In the genomic region with DNA sequence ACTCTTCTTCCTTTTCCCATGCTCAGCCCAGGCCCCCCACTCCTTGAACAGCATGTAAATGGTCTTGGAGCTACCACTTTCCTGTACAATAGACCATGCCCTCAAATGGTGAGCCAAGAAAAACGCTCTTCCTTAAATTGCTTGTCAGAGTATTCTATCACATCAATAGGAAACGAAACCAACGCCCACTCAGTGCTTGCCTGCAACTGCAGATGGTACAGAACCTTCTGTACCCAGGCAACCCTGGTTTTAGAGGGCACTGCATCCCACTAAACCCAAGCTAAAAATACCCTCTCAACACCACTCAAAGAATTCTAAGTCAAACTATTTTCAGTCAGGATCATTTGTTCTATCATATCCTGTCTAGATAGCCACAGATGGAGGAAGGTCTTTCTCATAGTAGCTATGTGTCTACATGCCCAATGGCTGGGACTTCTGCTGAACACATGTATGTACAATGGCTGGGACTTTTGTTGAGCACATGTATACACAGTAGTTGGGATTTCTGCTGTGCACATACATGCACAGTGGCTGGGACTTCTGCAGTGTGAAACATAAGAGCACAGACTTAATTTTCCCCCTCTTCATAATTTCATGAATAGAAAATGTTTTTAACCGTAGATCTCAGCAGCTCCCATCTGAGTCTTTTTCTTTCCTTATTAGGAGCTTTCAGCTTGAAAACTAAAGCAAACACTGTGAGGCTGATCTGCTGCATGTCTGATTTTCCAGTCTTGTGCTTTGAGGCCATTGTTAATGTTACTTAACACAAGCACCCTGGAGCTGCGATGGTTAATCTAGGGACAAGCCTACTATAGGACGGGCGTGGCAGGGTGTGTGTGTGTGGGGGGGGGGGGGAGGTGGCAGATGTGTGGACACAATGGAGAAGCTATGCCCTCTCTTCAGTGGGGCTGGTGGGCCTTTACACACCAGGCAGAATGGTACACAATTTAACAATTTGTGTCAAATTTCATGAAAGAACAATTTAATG, we compare ENCODE assay signal across 12 mouse cellular contexts. TPM values are rescaled to one million over a fixed set of nuclear protein-coding genes. Genes with fewer than 3 reads are reported as not detected.
A peak's percentile ranks its signal among the peaks of the same experiment; 100 is the strongest.
DNase-seq lines count a peak whose midpoint lies in the region; ATAC-seq and TF ChIP-seq lines count a peak whose summit lies in the region.
"Had no signal": no experiment of that assay in that cellular context is flagged by ENCODE, and none has a peak within 500 bp of the region (broad histone marks: within the 10 kb centered on the region; RNA-seq: fewer than 3 reads in every experiment).

No protein-coding gene starts in this region.

- 58% methylated on average over 7 of the region's 7 CpGs for WGBS in lung, postnatal 0 days
- WGBS in intestine, embryonic 16.5 days = 65% methylated on average over 7 of the region's 7 CpGs
- 72% methylated on average over 7 of the region's 7 CpGs for WGBS in forebrain, embryonic 12.5 days

- no peak for TF ChIP-seq EP300 in lung, postnatal 0 days (IDR thresholded peaks at IDR 0.05)
- TF ChIP-seq EP300 in CH12.LX (IDR thresholded peaks at IDR 0.05; ENCODE audit: low read length) = 0 out of 2 replicates have a peak, but pooled peaks have one; percentile 24

- H3K36me3 ChIP-seq in lung, postnatal 0 days (ENCODE audit: insufficient read depth, low read length) = no peaks in the 10 kb centered on the region
- H3K36me3 ChIP-seq in CH12.LX (replicated peaks in 1 of 2; ENCODE audit: control insufficient read depth in 1 of 2, insufficient read depth in 1 of 2, low read length in 1 of 2) = no peaks in the 10 kb centered on the region
- no peaks in the 10 kb centered on the region for H3K36me3 ChIP-seq in intestine, embryonic 16.5 days (ENCODE audit: control insufficient read depth, insufficient read depth, low read length)
- H3K36me3 ChIP-seq in forebrain, embryonic 12.5 days (replicated peaks) = no peaks in the 10 kb centered on the region
- H3K36me3 ChIP-seq: limb, embryonic 15.5 days had no signal

- H3K4me3 ChIP-seq in lung, postnatal 0 days (ENCODE audit: low read depth, low read length) = no peak overlapping the region
- no peak overlapping the region for H3K4me3 ChIP-seq in CH12.LX (replicated peaks in 1 of 3; ENCODE audit: low read depth in 2 of 3, low read length in 2 of 3, poor library complexity in 1 of 3)
- H3K4me3 ChIP-seq in intestine, embryonic 16.5 days (ENCODE audit: low read length) = no peak overlapping the region
- H3K4me3 ChIP-seq in forebrain, embryonic 12.5 days (replicated peaks) = no peak overlapping the region
- H3K4me3 ChIP-seq: embryonic facial prominence, embryonic 13.5 days; limb, embryonic 15.5 days had no signal

- dilution Hi-C loops in CH12.LX (cut with MboI; ENCODE audit: extremely low pct_ligation_motif_present, extremely low pct_unique_long_range_greater_than_20kb, low sequenced_read_pairs) = no loop called here

- no peak overlapping the region for H3K9ac ChIP-seq in lung, postnatal 0 days (replicated peaks; ENCODE audit: low read depth)
- no peak overlapping the region for H3K9ac ChIP-seq in CH12.LX (ENCODE audit: insufficient read depth, low read depth)
- H3K9ac ChIP-seq in intestine, embryonic 16.5 days (ENCODE audit: low read depth, low read length) = no peak overlapping the region
- no peak overlapping the region for H3K9ac ChIP-seq in forebrain, embryonic 12.5 days
- H3K9ac ChIP-seq: embryonic facial prominence, embryonic 13.5 days; hindbrain, embryonic 14.5 days; limb, embryonic 15.5 days had no signal

- no peak for TF ChIP-seq RAD21 in CH12.LX (IDR thresholded peaks at IDR 0.05; ENCODE audit: low read depth, low read length)

- H3K27me3 ChIP-seq in lung, postnatal 0 days (replicated peaks; ENCODE audit: insufficient read depth, low read length) = no peaks in the 10 kb centered on the region
- no peaks in the 10 kb centered on the region for H3K27me3 ChIP-seq in CH12.LX (replicated peaks)
- H3K27me3 ChIP-seq in intestine, embryonic 16.5 days (replicated peaks; ENCODE audit: control insufficient read depth, insufficient read depth, low read length) = no peaks in the 10 kb centered on the region
- 0 out of 2 replicates have a peak, but pooled peaks cover 2% of the 10 kb centered on the region for H3K27me3 ChIP-seq in forebrain, embryonic 12.5 days
- H3K27me3 ChIP-seq: embryonic facial prominence, embryonic 13.5 days; limb, embryonic 15.5 days had no signal

- no peaks in the 10 kb centered on the region for H3K79me2 ChIP-seq in CH12.LX (replicated peaks; ENCODE audit: control insufficient read depth, extremely low read depth, insufficient read depth, poor library complexity, severe bottlenecking)

- DNase-seq in gastrocnemius, postnatal 25 days = peak; percentile 24
- no peak for DNase-seq in gastrocnemius, adult 8-10 months (ENCODE audit: low spot score in 2 of 2)
- DNase-seq in lung, postnatal 14 days = peak; percentile 20
- DNase-seq in lung, postnatal 0 days (ENCODE audit: low spot score) = no peak
- DNase-seq in CH12.LX (ENCODE audit: extremely low read depth) = no peak
- no peak for DNase-seq in urinary bladder, postnatal 25 days (ENCODE audit: low spot score)
- DNase-seq: cerebellum, postnatal 10 days had no signal

- TF ChIP-seq CTCF in lung, postnatal 0 days (IDR thresholded peaks at IDR 0.05) = no peak
- no peak for TF ChIP-seq CTCF in CH12.LX (conservative IDR thresholded peaks at IDR 0.05 in 1 of 2, IDR thresholded peaks at IDR 0.05 in 1 of 2; ENCODE audit: low read depth in 2 of 2, low read length in 2 of 2)

- H3K9me3 ChIP-seq in lung, postnatal 0 days (ENCODE audit: low read length) = no peaks in the 10 kb centered on the region
- no peaks in the 10 kb centered on the region for H3K9me3 ChIP-seq in CH12.LX (replicated peaks; ENCODE audit: low read length)
- H3K9me3 ChIP-seq in intestine, embryonic 16.5 days (ENCODE audit: control insufficient read depth, low read length) = no peaks in the 10 kb centered on the region
- no peaks in the 10 kb centered on the region for H3K9me3 ChIP-seq in forebrain, embryonic 12.5 days
- H3K9me3 ChIP-seq: embryonic facial prominence, embryonic 13.5 days; limb, embryonic 15.5 days had no signal

- H3K4me1 ChIP-seq in lung, postnatal 0 days (ENCODE audit: insufficient read depth, low read depth, low read length) = no peaks in the 10 kb centered on the region
- peaks cover 5 to 39% of the 10 kb centered on the region in 2 experiments; a peak in 3 of 4 replicates for H3K4me1 ChIP-seq in CH12.LX (ENCODE audit: control insufficient read depth in 1 of 2, insufficient read depth in 2 of 2)
- H3K4me1 ChIP-seq in intestine, embryonic 16.5 days (ENCODE audit: control insufficient read depth, insufficient read depth, low read length) = no peaks in the 10 kb centered on the region; the same call in 1 of the 2 replicates
- H3K4me1 ChIP-seq in forebrain, embryonic 12.5 days = 0 out of 2 replicates have a peak, but pooled peaks cover 2% of the 10 kb centered on the region
- H3K4me1 ChIP-seq: limb, embryonic 15.5 days had no signal

- no peak; the same call in 1 of the 2 replicates for ATAC-seq in lung, postnatal 0 days
- ATAC-seq in intestine, embryonic 16.5 days = peak; percentile 61
- no peak for ATAC-seq in forebrain, embryonic 12.5 days (ENCODE audit: low FRiP score)

- H3K4me2 ChIP-seq in lung, postnatal 0 days (replicated peaks; ENCODE audit: low read depth, low read length) = no peak overlapping the region
- no peak overlapping the region for H3K4me2 ChIP-seq in CH12.LX (ENCODE audit: insufficient read depth, low read depth, poor library complexity, severe bottlenecking)
- H3K4me2 ChIP-seq in intestine, embryonic 16.5 days (ENCODE audit: low read depth, low read length) = no peak overlapping the region
- no peak overlapping the region for H3K4me2 ChIP-seq in forebrain, embryonic 12.5 days
- H3K4me2 ChIP-seq: embryonic facial prominence, embryonic 13.5 days; hindbrain, embryonic 14.5 days; limb, embryonic 15.5 days had no signal

- in situ Hi-C loops in CH12.LX (cut with MboI; ENCODE audit: low pct_ligation_motif_present, low pct_unique_long_range_greater_than_20kb, low sequenced_read_pairs) = loop anchor here (25.0 kb wide), 1 partner anchor 349 kb away; no protein-coding TSS in a partner anchor

- no peak for TF ChIP-seq POLR2A in CH12.LX (IDR thresholded peaks at IDR 0.05; ENCODE audit: low read depth, low read length)

- H3K27ac ChIP-seq in lung, postnatal 0 days (ENCODE audit: low read length) = no peak overlapping the region
- no peak overlapping the region for H3K27ac ChIP-seq in CH12.LX (ENCODE audit: insufficient read depth, low read depth)
- no peak overlapping the region for H3K27ac ChIP-seq in intestine, embryonic 16.5 days (ENCODE audit: low read length)
- H3K27ac ChIP-seq in forebrain, embryonic 12.5 days = no peak overlapping the region
- H3K27ac ChIP-seq: embryonic facial prominence, embryonic 13.5 days; hindbrain, embryonic 14.5 days; limb, embryonic 15.5 days had no signal

TF ChIP-seq in CH12.LX, 34 proteins besides CTCF, POLR2A, EP300 and RAD21:
- TF ChIP-seq ETS1 (conservative IDR thresholded peaks at IDR 0.05; ENCODE audit: low read depth, low read length) = no peak
- TF ChIP-seq POLR2AphosphoS2 (IDR thresholded peaks at IDR 0.05; ENCODE audit: low read depth, low read length) = no peak
- TF ChIP-seq GABPA (IDR thresholded peaks at IDR 0.05; ENCODE audit: insufficient replicate concordance, low read depth, low read length) = no peak
- 0 out of 2 replicates have a peak, but pooled peaks have one; percentile 5 for TF ChIP-seq MAX (IDR thresholded peaks at IDR 0.05; ENCODE audit: low read length)
- TF ChIP-seq ZKSCAN1 (IDR thresholded peaks at IDR 0.05; ENCODE audit: borderline replicate concordance, low read depth, low read length) = no peak
- TF ChIP-seq MEF2A (IDR thresholded peaks at IDR 0.05; ENCODE audit: borderline replicate concordance, low read depth, low read length) = no peak
- TF ChIP-seq USF2 (conservative IDR thresholded peaks at IDR 0.05; ENCODE audit: low read depth, low read length) = no peak
- no peak for TF ChIP-seq RCOR1 (conservative IDR thresholded peaks at IDR 0.05; ENCODE audit: low read depth, low read length)
- TF ChIP-seq MYC (IDR thresholded peaks at IDR 0.05; ENCODE audit: low read depth, low read length) = no peak

RNA-seq across cellular contexts. Expression of a gene that starts 7.8 kb away (rescaled TPM):
- under 1 TPM; 0.72 TPM for total RNA-seq in gastrocnemius, postnatal 25 days (2021)
- total RNA-seq in gastrocnemius, adult 8-10 months (2022) = 1 to 10 TPM in 2 of 4 experiments, under 1 TPM in 2; 0.80 to 1.9 (median 1.2) TPM
- 2.4 and 3.5 TPM in 2 replicates for polyA plus RNA-seq in lung, postnatal 0 days (2015; fragmentation: Nextera tagmentation; extraction: Ambion mirVana)
- 0.21 and 0.29 TPM in 2 replicates for total RNA-seq in CH12.LX (2012; rRNA removed)
- total RNA-seq in CH12.LX (2014; rRNA removed) = 1.1 and 1.4 TPM in 2 replicates
- 1.2 and 1.8 TPM in 2 replicates for polyA plus RNA-seq in CH12.LX (2012; ENCODE audit: insufficient read length, low read depth)
- polyA plus RNA-seq in intestine, embryonic 16.5 days (2015; fragmentation: Nextera tagmentation; extraction: Ambion mirVana) = 8.8 and 9.6 TPM in 2 replicates
- polyA plus RNA-seq in forebrain, embryonic 12.5 days (2016; fragmentation: Nextera tagmentation; extraction: Ambion mirVana) = 4.4 and 7.6 TPM in 2 replicates

Comparison
In these comparisons a context has a peak if more than half of its experiments do, and no peak if none do; other contexts are left out.
1. DNase-seq: peak in gastrocnemius, postnatal 25 days (single experiment) and lung, postnatal 14 days (single experiment); none in gastrocnemius, adult 8-10 months (0 of 2), lung, postnatal 0 days (single experiment), CH12.LX (single experiment) and urinary bladder, postnatal 25 days (single experiment).